In genomic region chr6:84029775-84030174, GRCm38 (mm10) we compare ENCODE assay signal across 21 mouse cellular contexts. TPM values are rescaled to one million over a fixed set of nuclear protein-coding genes. Genes with fewer than 3 reads are reported as not detected.
"Had no signal": no experiment of that assay in that cellular context is flagged by ENCODE, and none has a peak within 500 bp of the region (broad histone marks: within the 10 kb centered on the region; RNA-seq: fewer than 3 reads in every experiment).

No protein-coding gene starts in this region.

- H3K27ac ChIP-seq: midbrain, embryonic 10.5 days; midbrain, embryonic 12.5 days; neural tube, embryonic 13.5 days; neural tube, embryonic 15.5 days; stomach, embryonic 15.5 days; stomach, postnatal 0 days had no signal

- H3K9me3 ChIP-seq: midbrain, embryonic 10.5 days; midbrain, embryonic 12.5 days; neural tube, embryonic 13.5 days; neural tube, embryonic 15.5 days; stomach, embryonic 15.5 days had no signal

- DNase-seq: lung, adult 18-20 months; lung, embryonic 14.5 days; lung, postnatal 10 days; lung, postnatal 4 days; midbrain, embryonic 14.5 days; retina, postnatal 1 day; right cerebral cortex, adult 18-20 months; right cerebral cortex, postnatal 14 days; thymus, adult 2 months; thymus, postnatal 25 days; thymus, postnatal 4 days had no signal

- H3K4me2 ChIP-seq: lung, embryonic 14.5 days; midbrain, embryonic 12.5 days; neural tube, embryonic 13.5 days; neural tube, embryonic 15.5 days; stomach, embryonic 15.5 days had no signal

- H3K4me3 ChIP-seq: midbrain, embryonic 10.5 days; midbrain, embryonic 12.5 days; myocyte; neural tube, embryonic 13.5 days; neural tube, embryonic 15.5 days; stomach, embryonic 15.5 days had no signal

- H3K4me1 ChIP-seq: midbrain, embryonic 10.5 days; midbrain, embryonic 12.5 days; neural tube, embryonic 13.5 days; neural tube, embryonic 15.5 days; stomach, embryonic 15.5 days had no signal

- H3K9ac ChIP-seq: lung, embryonic 14.5 days; midbrain, embryonic 12.5 days; neural tube, embryonic 13.5 days; neural tube, embryonic 15.5 days; stomach, embryonic 15.5 days had no signal

- H3K27me3 ChIP-seq: midbrain, embryonic 12.5 days; neural tube, embryonic 13.5 days; neural tube, embryonic 15.5 days; stomach, embryonic 15.5 days had no signal

- H3K36me3 ChIP-seq: midbrain, embryonic 10.5 days; midbrain, embryonic 12.5 days; neural tube, embryonic 13.5 days; neural tube, embryonic 15.5 days; stomach, embryonic 15.5 days had no signal

- ATAC-seq: midbrain, embryonic 16.5 days had no signal

RNA-seq across cellular contexts. Expression of gene Dysf, which starts 21.4 kb away (rescaled TPM):
- total RNA-seq: megakaryocyte, adult 5-6 weeks; megakaryocyte-erythroid progenitor cell, adult 5-6 weeks had no signal
